Mouse (Mus musculus): ENCODE measurements around the gene Csrnp1. TPM values are rescaled to one million over a fixed set of nuclear protein-coding genes. Genes with fewer than 3 reads are reported as not detected.

Csrnp1 gene
- 16.6 and 18.4 TPM in 2 replicates for polyA plus RNA-seq (2012; rRNA removed; ENCODE audit: low replicate concordance)

DNA sequence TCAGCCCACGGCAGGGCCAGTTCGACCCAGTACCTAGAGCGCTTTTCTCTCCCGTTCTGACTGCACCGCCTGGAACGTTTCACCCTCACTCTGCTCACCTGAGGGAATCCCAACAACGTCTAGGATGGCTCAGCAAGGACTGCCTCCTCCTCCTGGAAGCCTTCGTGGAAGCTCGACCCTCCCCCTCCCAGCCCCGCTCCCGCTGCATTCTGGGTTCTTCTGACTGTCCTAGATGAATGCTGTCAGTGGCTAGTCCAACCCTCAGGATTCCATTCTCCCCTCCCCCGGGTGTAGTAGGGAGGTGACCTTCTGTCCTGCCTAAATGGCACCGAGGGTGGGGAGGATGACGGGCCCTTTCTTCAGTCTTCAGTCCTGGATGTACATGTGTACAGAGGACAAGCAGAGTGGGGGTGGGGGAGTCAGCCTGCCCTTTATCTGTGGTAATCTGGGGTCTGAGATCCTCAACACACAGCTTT lies at the start of gene Csrnp1:
TSS of gene Csrnp1 (minus strand) at position 123 of the 476 bp plus-strand sequence.

DNA sequence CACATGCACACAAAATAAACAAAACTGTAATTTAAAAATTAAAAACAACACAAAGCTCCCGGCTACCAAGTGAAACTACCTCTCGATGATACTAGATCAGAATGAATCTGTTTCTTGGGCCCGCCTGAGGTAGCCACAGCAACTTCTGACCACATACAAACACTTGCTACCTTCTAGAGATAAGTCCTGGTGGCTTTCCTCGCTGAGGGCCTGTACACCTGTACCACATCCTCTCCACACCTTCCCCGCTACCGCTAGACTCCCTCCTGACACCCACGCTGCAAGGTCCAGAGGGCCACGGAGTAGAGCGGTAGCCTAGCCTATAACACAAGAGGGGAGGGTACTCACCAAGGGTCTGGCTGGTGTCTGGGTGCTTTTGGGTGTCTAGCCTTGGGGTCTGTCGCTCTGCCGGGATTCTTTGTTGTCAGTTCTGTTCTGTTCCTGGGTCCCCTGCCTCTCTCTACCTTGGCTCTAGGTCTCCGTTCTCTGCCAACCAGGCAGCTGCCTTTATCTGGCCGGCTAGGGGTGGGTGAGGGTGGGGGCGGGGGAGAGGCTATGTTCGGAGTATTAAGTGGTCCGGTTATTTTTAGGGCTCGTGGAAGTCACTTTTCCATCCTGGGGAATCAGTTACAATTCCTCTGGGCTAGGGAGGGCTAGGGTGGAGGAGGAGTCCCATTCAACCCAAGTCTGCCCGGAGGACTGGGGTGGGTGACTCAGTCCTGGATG lies 38.8 kb upstream of the Csrnp1 start, which contains the start of gene Xirp1:
TSS of gene Xirp1 (minus strand) at position 513 of the 726 bp plus-strand sequence.

DNA sequence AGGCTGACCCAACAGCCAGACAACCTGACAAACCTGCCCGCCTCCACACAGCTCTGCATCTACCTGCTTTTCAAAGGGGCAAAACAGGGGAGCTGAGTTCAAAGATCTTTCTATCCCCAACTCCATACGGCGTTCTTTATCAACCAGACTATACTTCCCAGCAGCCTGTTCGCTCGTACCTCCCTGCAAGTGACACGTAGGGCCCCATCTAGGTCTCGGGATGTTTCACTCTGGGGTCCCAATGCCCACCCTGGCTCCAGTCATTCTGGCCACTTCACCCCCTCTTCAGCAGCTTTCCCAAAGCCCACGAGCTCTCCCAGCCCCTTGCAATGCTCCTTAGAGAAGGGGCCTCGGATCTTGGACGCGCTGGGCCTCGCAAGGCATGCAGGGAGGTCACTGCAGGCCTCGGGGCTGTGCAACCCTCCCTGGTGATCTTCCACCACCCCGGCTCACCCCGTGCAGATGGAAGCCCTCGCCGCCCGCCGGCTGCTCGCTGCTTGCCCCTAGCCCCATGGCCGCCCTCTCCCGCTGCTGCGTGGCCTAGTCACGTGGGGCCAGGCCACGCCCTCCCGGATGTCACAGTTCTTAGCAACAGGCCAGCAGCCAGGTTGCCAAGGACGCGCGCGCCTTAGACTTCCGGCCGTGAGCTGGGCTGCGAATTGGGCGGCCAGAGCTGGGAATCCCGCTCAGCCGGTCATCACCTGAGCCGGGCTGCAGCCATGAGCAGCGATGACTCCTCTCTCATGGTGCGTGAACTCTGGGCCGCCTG lies 47.3 kb downstream of the Csrnp1 start, which contains the start of the genes Gorasp1 and Ttc21a:
TSS of gene Gorasp1 (minus strand) at position 561 of the 769 bp plus-strand sequence.
TSS of gene Ttc21a (plus strand) at position 602 of the 769 bp plus-strand sequence.

Other genes starting within 250 kb of the Csrnp1 start
- gene Scn11a, start 159.2 kb downstream of the Csrnp1 start, polyA plus RNA-seq (2012; rRNA removed; ENCODE audit: low replicate concordance): 0.01 TPM in 1 of 2 replicates, not detected in the other
- 38.6 and 57.9 TPM in 2 replicates for gene Wdr48, start 89.8 kb downstream of the Csrnp1 start, polyA plus RNA-seq (2012; rRNA removed; ENCODE audit: low replicate concordance)
- gene Gorasp1, start 47.1 kb downstream of the Csrnp1 start, polyA plus RNA-seq (2012; rRNA removed; ENCODE audit: low replicate concordance): 26.0 and 28.5 TPM in 2 replicates
- 0.05 TPM in 1 of 2 replicates, not detected in the other for gene Ttc21a, start 47.1 kb downstream of the Csrnp1 start, polyA plus RNA-seq (2012; rRNA removed; ENCODE audit: low replicate concordance)
- 0.37 TPM in 2 replicates for gene Xirp1, start 38.9 kb upstream of the Csrnp1 start, polyA plus RNA-seq (2012; rRNA removed; ENCODE audit: low replicate concordance)
- 2.3 and 27.5 TPM in 2 replicates for gene Cx3cr1, start 85.2 kb upstream of the Csrnp1 start, polyA plus RNA-seq (2012; rRNA removed; ENCODE audit: low replicate concordance)
- gene Ccr8, start 107.5 kb upstream of the Csrnp1 start, polyA plus RNA-seq (2012; rRNA removed; ENCODE audit: low replicate concordance): 0.16 and 0.21 TPM in 2 replicates
- gene Slc25a38, start 125.7 kb upstream of the Csrnp1 start, polyA plus RNA-seq (2012; rRNA removed; ENCODE audit: low replicate concordance): 41.9 and 42.7 TPM in 2 replicates
- 1,513 and 3,033 TPM in 2 replicates for gene Rpsa, start 143.0 kb upstream of the Csrnp1 start, polyA plus RNA-seq (2012; rRNA removed; ENCODE audit: low replicate concordance)
- 0.15 TPM in 1 of 2 replicates, not detected in the other for gene Mobp, start 165.0 kb upstream of the Csrnp1 start, polyA plus RNA-seq (2012; rRNA removed; ENCODE audit: low replicate concordance)

All from subcutaneous adipose tissue, adult 2 months (tissue).